Mouse (Mus musculus) heart, postnatal 36 days (tissue): ENCODE data around the gene Txndc15. TPM values are rescaled to one million over a fixed set of nuclear protein-coding genes. Genes with fewer than 3 reads are reported as not detected.
"Not testable (repeated sequence)": the region's sequence is repeated elsewhere in the genome, so short reads cannot be mapped to it uniquely, and the experiment has no call there.

Experiments
- DNase-seq, 2 experiments: peaks; one replicate each; pipeline ENCODE4 v3.0.0; 2021 to 2022
- intact Hi-C: fragments of 180-260 bp; cut with DNase I; formaldehyde crosslinking; loops from one replicate; pipeline ENCODE4 v1.15.1; 2025
- total RNA-seq, 2 experiments: library from RNA; stranded (reverse); gene quantifications; 2 replicates each; pipeline ENCODE4 v1.2.3; 2021

Txndc15 gene
- 10 to 100 TPM; 42.6 to 45.8 TPM for total RNA-seq

DNA sequence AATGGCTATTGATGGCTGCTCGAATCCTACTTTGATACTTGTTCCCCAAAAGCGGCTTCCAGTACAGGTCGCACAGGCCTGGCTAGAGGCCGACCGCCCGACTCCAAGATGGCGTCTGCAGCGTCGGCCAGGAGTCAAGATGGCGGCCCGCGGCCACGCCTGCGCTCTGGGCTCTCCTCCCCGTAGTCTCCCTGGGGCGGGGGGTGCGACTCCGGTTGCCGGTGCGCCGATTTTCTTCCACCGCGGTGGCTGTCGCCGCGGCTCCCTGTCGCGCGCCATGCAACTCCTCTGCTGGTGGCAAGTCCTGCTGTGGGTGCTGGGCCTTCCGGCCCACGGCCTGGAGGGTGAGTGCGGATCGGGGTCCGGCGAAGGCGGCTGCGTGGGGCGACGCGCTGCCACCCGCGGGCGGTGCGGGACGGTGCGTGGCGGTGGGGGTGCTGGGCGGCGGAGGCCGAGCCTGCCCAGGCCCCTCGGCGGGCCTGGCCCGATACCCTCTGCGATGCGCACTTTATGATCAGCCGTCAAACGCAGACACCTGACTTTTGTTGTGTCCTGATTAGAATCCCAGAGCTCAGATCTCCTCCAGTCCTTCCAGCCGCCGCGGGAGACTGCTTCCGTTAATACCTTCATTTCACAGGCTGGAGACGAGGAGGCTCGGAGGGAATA is at the start of gene Txndc15:
Txndc15 (plus strand) TSS at position 150 of the 666 bp plus-strand sequence.
- intact Hi-C loops, result loop anchor here (1.0 kb wide), 2 partner anchors 13 to 21 kb away; partner anchors contain the start of genes B230219D22Rik and Pcbd2
- DNase-seq, result peak; percentile 95

- intact Hi-C loops, result loop anchor here (2.0 kb wide), 1 partner anchor 58 kb away; the partner anchor contains the start of gene Pcbd2
- peak; percentile 8 to 38 for DNase-seq
Measured at GRCm38 (mm10) chr13:55668550-55668949, 45.9 kb upstream of the Txndc15 start.

- intact Hi-C loops, result no loop called here
Measured at GRCm38 (mm10) chr13:55672711-55673110, 41.7 kb upstream of the Txndc15 start.

DNA sequence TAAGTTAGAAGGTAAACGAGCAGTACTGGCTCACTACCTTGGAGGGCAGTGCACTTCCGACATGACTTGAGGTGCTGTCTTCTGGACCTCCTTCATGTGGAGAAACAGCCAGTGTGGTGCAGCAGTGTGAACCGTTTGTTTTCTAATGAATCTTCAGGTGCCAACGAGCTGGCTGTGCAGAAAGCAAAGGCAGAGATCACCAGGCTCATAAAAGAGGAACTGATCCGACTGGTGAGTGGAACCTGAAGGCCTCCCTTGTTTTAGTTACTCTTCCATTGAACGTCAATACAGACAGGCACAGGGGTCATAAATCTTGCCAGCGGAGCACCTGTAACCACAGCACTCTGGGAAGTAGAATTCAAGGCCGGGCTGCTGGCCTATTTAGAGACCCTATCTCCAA is 37.1 kb upstream of the Txndc15 start:
- DNase-seq, result no peak
- intact Hi-C loops, result no loop called here

More at GRCm38 (mm10) chr13:55672711-55673110, 41.7 kb upstream of the Txndc15 start:
- no peak for DNase-seq

DNA sequence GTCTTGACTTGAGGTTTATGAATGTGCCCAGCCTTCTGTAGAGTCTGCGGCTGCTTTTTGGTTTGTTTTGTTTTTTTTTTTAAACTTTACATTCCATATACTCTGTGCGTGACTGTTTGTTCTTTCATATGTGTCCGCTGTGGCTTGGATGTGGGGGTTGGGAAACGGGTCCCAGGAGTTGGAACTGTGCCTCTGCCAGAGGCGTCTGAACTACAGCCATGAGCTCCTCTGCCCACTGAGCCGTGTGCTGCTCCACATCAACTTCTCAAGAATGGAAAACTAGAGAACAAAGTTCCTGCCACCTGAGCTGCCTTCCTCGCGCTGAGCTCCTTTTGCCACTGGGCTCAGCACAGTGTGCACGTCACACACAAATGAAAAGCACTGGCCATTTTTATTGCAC is 32.2 kb upstream of the Txndc15 start:
- intact Hi-C loops, result no loop called here

DNA sequence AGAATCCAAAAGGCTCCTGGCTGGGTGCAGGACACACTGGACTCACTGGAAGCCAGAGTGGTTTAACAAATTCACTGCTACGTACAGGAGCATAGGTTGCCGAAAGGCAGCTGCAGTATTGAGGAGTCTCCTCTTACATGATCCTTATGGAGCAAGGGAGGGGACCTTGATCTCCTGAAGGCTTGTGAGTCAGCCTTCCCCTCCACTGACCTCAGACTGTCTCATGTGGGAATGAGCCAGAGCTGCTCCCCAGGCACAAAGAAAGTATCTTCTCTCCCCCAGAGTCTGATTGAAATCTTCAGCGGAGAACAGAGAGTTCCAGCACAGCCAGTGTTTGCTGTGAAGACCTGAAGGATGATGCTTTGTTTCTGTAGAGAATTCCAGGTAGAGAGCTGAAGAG is 30.9 kb upstream of the Txndc15 start:
- DNase-seq, result no peak
- intact Hi-C loops, result no loop called here

More for the DNA sequence above, 32.2 kb upstream of the Txndc15 start:
- no peak for DNase-seq

- no peak for DNase-seq
Measured at GRCm38 (mm10) chr13:55686107-55686633, 28.3 kb upstream of the Txndc15 start.

GRCm38 (mm10) chr13:55687927-55688602 is 26.4 kb upstream of the Txndc15 start:
- intact Hi-C loops, result no loop called here
- no peak for DNase-seq

More at GRCm38 (mm10) chr13:55686107-55686633, 28.3 kb upstream of the Txndc15 start:
- intact Hi-C loops, result no loop called here

GRCm38 (mm10) chr13:55692535-55693242 is 21.8 kb upstream of the Txndc15 start, which contains the start of gene B230219D22Rik:
TSS of gene B230219D22Rik (plus strand) at chr13:55693124.
- peak; percentile 90 to 94 for DNase-seq
- intact Hi-C loops, result loop anchor here (1.0 to 2.0 kb wide), 3 partner anchors 22 to 58 kb away; partner anchors contain the start of genes Ddx46, Pcbd2 and Txndc15

DNA sequence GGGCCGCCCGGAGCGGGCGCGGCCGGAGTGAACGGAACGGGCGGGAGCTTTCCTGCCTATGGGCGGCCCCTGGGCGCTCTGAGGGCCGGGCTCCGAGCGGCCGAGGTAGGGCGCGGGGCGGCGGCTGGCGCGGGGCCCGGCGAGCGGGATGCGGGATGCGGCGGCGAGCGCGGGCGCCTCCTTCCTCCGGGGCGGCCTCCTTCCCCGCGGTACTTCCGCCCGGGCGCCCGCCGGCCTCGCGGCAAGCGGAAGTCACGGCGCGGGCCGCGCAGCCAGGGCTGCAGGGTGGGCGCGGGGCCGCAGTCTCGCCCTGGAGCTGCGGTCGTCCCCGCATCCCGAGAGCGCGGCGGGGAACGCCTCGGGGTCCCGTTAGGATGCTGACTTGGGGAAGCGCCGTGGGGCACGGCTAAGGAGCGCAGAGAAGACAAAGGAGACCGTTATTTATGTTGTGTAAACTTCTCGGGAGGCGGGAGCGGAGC is 21.2 kb upstream of the Txndc15 start:
- no peak for DNase-seq
- intact Hi-C loops, result loop anchor here (1.0 to 2.0 kb wide), 3 partner anchors 21 to 58 kb away; partner anchors contain the start of genes Ddx46, Pcbd2 and Txndc15

- intact Hi-C loops, result no loop called here
- DNase-seq, result no peak
Measured at GRCm38 (mm10) chr13:55694110-55694509, 20.3 kb upstream of the Txndc15 start.

GRCm38 (mm10) chr13:55695989-55696388 is 18.5 kb upstream of the Txndc15 start:
- DNase-seq, intact Hi-C loops: not testable (repeated sequence)

- intact Hi-C loops, result no loop called here
- DNase-seq, result no peak
Measured at GRCm38 (mm10) chr13:55704301-55704700, 10.1 kb upstream of the Txndc15 start.

- DNase-seq, result no peak
- intact Hi-C loops, result no loop called here
Measured at GRCm38 (mm10) chr13:55712846-55713245, 1.6 kb upstream of the Txndc15 start.

- no peak for DNase-seq
- intact Hi-C loops, result loop anchor here (1.0 kb wide), 1 partner anchor 12 kb away; the partner anchor contains the start of gene Pcbd2
Measured at GRCm38 (mm10) chr13:55715167-55715512, 690 bp downstream of the Txndc15 start.

- DNase-seq, result no peak
- intact Hi-C loops, result loop anchor here (1.0 kb wide), 1 partner anchor 11 kb away; the partner anchor contains the start of gene Pcbd2
Measured at GRCm38 (mm10) chr13:55715908-55716510, 1.6 kb downstream of the Txndc15 start.

DNA sequence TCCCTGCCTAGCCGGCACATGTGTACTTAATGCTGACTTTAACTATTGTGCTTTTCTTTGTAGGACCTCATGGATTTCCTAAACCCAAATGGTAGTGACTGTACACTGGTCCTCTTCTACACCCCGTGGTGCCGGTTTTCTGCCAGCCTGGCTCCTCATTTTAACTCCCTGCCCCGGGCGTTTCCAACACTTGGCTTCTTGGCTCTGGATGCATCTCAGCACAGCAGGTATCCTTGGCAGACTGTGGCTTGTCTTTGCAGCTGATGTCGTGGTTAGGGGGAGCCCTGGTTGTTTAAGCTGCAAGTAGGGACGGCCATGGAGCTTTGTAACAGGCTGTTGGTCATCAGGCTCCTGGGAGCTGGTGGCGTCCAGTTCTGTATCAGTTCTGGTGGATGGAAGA is 7.1 kb downstream of the Txndc15 start:
- no peak for DNase-seq
- intact Hi-C loops, result loop anchor here (10.0 kb wide), 1 partner anchor 433 kb away; no protein-coding TSS in a partner anchor

GRCm38 (mm10) chr13:55721995-55722394 is 7.5 kb downstream of the Txndc15 start:
- intact Hi-C loops, result loop anchor here (10.0 kb wide), 1 partner anchor 433 kb away; no protein-coding TSS in a partner anchor
- DNase-seq, result no peak

DNA sequence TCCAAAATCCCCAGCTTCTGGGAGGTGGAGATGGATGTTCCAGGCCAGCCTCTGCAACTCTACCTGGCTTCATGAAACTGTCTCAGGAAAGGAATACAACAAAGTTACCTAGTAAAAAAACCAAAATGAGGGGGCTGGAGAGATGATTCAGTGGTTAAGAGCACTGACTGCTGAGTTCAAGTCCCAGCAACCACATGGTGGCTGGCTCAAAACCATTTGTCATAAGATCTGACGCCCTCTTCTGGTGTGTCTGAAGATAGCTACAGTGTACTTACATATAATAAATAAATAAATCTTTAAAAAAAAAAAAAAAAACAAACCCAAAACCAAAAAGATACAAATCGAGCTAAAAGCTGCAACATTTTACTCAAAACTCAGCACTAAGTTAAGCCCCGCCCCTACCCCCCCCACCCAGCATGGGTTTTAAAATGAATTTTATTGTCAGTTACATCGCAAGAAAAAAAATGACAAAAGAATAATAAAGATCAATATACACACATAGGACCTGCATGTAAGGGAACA is 12.2 kb downstream of the Txndc15 start:
- no peak for DNase-seq
- intact Hi-C loops, result loop anchor here (1.0 to 10.0 kb wide), 4 partner anchors 11 to 428 kb away; partner anchors contain the start of gene B230219D22Rik
